Mouse (Mus musculus): ENCODE measurements around the gene Arhgap21. TPM values are rescaled to one million over a fixed set of nuclear protein-coding genes. Genes with fewer than 3 reads are reported as not detected.

Arhgap21 gene
- polyA plus RNA-seq, 1 experiment from 2014 or later = 9.7 TPM

DNA sequence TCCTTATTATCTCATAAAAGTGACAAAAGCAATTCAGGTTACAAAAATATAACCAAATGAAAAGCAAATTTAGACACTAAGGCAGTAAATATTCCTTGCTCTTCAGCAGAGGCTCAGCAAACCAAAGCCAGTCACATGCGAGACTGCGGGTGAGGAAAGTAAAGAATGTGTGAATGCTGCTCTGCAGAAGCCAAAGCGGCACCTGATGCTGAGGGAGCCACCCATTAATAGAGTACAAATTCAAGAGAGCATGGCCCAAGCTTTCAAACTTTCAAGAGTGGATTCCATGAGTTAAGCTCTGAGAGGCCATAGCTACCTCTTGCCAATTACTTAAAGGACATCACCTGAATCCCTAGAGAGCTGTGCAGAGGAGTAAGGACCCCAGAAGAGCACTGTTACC lies 61.4 kb downstream of the Arhgap21 start:
- Histone ChIP-seq H3K9me3 (no peaks in the 10 kb centered on the region), H3K36me3 (peaks cover 10% of the 10 kb centered on the region), H3K27ac (no peak overlapping the region), H3K4me3 (no peak overlapping the region), H3K4me1 (no peaks in the 10 kb centered on the region), H3K27me3 (no peaks in the 10 kb centered on the region), H3K4me2 (no peak overlapping the region), H3K9ac (no peak overlapping the region)
- ATAC-seq (ENCODE audit: insufficient number of reproducible peaks, insufficient read depth, low FRiP score, low TSS enrichment, low read depth) = no peak
- 94% methylated on average over 3 of the region's 3 CpGs for WGBS

DNA sequence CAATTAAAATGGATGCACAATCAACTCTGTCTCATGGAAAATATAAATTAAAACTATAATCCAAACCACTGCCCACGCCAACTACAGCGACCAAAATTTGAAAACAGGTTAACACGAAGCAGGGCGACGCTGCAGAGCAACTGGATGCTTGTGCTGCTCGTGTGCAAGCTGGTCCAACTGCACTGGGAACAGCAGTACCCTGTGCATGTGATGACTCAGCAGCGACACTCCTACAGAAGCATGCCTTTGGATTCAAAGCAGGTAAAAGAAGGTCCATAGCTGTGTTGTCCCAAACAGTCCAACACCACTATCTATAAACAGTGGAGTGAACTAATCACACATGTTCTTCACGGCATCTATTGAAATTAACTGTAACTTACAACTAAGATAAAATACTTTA lies 63.3 kb downstream of the Arhgap21 start:
- ATAC-seq (ENCODE audit: insufficient number of reproducible peaks, insufficient read depth, low FRiP score, low TSS enrichment, low read depth) = no peak

DNA sequence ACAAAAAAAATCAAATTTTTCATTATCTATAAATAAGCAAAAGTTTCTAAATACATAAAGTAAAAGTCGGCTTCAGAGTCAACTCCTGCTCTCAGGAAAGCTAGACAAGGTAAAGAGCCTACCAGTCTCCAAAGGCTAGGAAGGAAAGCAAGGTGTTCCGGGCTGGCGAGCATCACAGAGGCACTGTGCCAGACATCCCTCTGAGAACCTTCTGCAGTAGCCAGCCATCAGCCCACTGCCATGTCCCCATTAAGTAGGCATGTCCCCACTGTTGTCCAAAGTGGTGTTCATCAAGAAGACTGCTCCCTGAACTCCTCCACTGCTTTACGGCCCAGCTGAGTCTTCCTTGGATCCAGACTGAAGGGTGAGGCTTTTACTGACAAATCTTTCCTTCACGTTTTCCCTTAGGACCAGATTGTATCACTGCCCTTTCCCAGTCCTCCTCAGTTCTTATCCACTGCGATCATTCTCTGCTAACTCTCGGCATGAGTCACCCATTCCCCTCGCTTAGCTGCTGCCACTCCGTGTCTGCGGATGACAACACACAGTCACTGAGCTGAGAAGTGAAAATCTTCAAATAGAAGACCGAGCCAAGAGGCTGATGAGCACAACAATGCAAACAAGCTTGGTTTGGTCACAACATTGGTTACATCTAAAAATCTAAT lies 65.6 kb downstream of the Arhgap21 start:
- Histone ChIP-seq H3K36me3 (no peaks in the 10 kb centered on the region), H3K27me3 (no peaks in the 10 kb centered on the region), H3K27ac (no peak overlapping the region), H3K4me3 (no peak overlapping the region), H3K4me2 (no peak overlapping the region), H3K9me3 (no peaks in the 10 kb centered on the region), H3K4me1 (0 out of 2 replicates have a peak, but pooled peaks cover 3% of the 10 kb centered on the region), H3K9ac (no peak overlapping the region)
- WGBS = 90% methylated on average over 11 of the region's 11 CpGs
- no peak for ATAC-seq (ENCODE audit: insufficient number of reproducible peaks, insufficient read depth, low FRiP score, low TSS enrichment, low read depth)

More for the DNA sequence above, 63.3 kb downstream of the Arhgap21 start:
- no peak overlapping the region for H3K4me2 ChIP-seq
- peaks cover 1% of the 10 kb centered on the region; the same call in 1 of the 2 replicates for H3K36me3 ChIP-seq
- H3K27ac ChIP-seq = no peak overlapping the region
- H3K9ac ChIP-seq = no peak overlapping the region
- H3K4me3 ChIP-seq = no peak overlapping the region
- no peaks in the 10 kb centered on the region for H3K4me1 ChIP-seq
- no peaks in the 10 kb centered on the region for H3K27me3 ChIP-seq
- H3K9me3 ChIP-seq = no peaks in the 10 kb centered on the region
- WGBS = 93% methylated on average over 8 of the region's 8 CpGs

DNA sequence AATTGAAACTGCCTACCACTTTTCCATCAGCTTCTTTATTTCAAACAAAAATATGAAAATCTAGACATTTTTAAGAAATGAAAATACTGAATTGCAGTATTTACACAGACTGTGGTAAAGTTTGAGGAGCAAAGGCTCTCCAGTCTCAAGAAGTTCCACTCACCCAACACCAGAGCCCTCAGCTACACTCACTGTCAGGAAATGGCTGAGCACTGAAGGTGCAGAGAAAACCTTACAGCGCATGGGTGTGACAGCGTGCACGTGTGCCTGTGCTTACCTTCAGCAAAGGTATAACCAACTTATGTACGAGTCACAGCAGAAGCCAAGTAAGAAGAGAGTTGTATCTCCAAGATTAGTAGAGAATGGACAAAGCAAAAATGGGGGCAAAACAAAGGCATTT lies 66.8 kb downstream of the Arhgap21 start:
- 0 out of 2 replicates have a peak, but pooled peaks cover 3% of the 10 kb centered on the region for H3K4me1 ChIP-seq
- H3K4me3 ChIP-seq = no peak overlapping the region
- no peaks in the 10 kb centered on the region for H3K36me3 ChIP-seq
- no peaks in the 10 kb centered on the region for H3K9me3 ChIP-seq
- H3K27me3 ChIP-seq = no peaks in the 10 kb centered on the region
- WGBS = 97% methylated on average over 4 of the region's 4 CpGs
- H3K4me2 ChIP-seq = no peak overlapping the region
- ATAC-seq (ENCODE audit: insufficient number of reproducible peaks, insufficient read depth, low FRiP score, low TSS enrichment, low read depth) = no peak
- no peak overlapping the region for H3K9ac ChIP-seq
- no peak overlapping the region for H3K27ac ChIP-seq

GRCm38 (mm10) chr2:20899301-20899700 lies 69.4 kb downstream of the Arhgap21 start:
- no peak overlapping the region for H3K27ac ChIP-seq
- H3K4me3 ChIP-seq = no peak overlapping the region
- no peak overlapping the region for H3K4me2 ChIP-seq
- no peaks in the 10 kb centered on the region for H3K36me3 ChIP-seq
- no peak for ATAC-seq (ENCODE audit: insufficient number of reproducible peaks, insufficient read depth, low FRiP score, low TSS enrichment, low read depth)
- no peak overlapping the region for H3K9ac ChIP-seq
- H3K9me3 ChIP-seq = no peaks in the 10 kb centered on the region
- 0 out of 2 replicates have a peak, but pooled peaks cover 3% of the 10 kb centered on the region for H3K4me1 ChIP-seq
- no peaks in the 10 kb centered on the region for H3K27me3 ChIP-seq
- WGBS = 68% methylated on average over 9 of the region's 9 CpGs

DNA sequence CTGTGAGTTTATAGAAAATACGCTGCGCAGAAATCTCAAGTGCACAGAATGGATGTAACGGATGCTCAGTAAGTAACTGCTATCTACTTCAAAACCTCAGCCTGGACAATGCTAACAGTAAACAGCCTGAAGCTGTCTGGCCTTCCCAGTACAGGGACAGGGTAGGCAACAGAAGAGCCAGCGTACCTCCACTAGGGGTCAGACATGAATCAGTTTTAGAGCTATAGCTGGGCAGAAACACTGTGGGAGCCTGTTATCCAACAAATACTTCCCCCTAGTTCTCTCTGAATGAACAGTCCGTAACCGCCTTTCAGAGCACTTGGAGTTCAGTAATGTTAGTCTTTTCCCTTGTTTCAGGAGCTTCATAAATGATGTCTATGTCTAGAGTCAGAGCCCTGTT lies 70.0 kb downstream of the Arhgap21 start:
- H3K9ac ChIP-seq = no peak overlapping the region
- no peak overlapping the region for H3K4me3 ChIP-seq
- 45% methylated on average over 6 of the region's 6 CpGs for WGBS
- H3K27me3 ChIP-seq = no peaks in the 10 kb centered on the region
- no peaks in the 10 kb centered on the region for H3K36me3 ChIP-seq
- H3K4me1 ChIP-seq = 0 out of 2 replicates have a peak, but pooled peaks cover 3% of the 10 kb centered on the region
- H3K4me2 ChIP-seq = no peak overlapping the region
- no peak overlapping the region for H3K27ac ChIP-seq
- no peaks in the 10 kb centered on the region for H3K9me3 ChIP-seq
- ATAC-seq (ENCODE audit: insufficient number of reproducible peaks, insufficient read depth, low FRiP score, low TSS enrichment, low read depth) = peak; percentile 76; the same call in 1 of the 2 replicates

GRCm38 (mm10) chr2:20896446-20896845 lies 72.2 kb downstream of the Arhgap21 start:
- no peak overlapping the region for H3K27ac ChIP-seq
- H3K36me3 ChIP-seq = no peaks in the 10 kb centered on the region
- no peak overlapping the region for H3K9ac ChIP-seq
- no peak for ATAC-seq (ENCODE audit: insufficient number of reproducible peaks, insufficient read depth, low FRiP score, low TSS enrichment, low read depth)
- WGBS = 89% methylated on average over 5 of the region's 5 CpGs
- H3K4me3 ChIP-seq = no peak overlapping the region
- H3K27me3 ChIP-seq = no peaks in the 10 kb centered on the region
- H3K4me1 ChIP-seq = 0 out of 2 replicates have a peak, but pooled peaks cover 3% of the 10 kb centered on the region
- H3K9me3 ChIP-seq = no peaks in the 10 kb centered on the region
- H3K4me2 ChIP-seq = no peak overlapping the region

- Histone ChIP-seq H3K36me3 (no peaks in the 10 kb centered on the region), H3K4me3 (no peak overlapping the region), H3K9ac (no peak overlapping the region), H3K9me3 (no peaks in the 10 kb centered on the region), H3K27me3 (no peaks in the 10 kb centered on the region), H3K4me1 (0 out of 2 replicates have a peak, but pooled peaks cover 3% of the 10 kb centered on the region), H3K27ac (no peak overlapping the region), H3K4me2 (no peak overlapping the region)
- 52% methylated on average over 5 of the region's 5 CpGs for WGBS
- no peak for ATAC-seq (ENCODE audit: insufficient number of reproducible peaks, insufficient read depth, low FRiP score, low TSS enrichment, low read depth)
These were observed 74.5 kb downstream of the Arhgap21 start for GRCm38 (mm10) chr2:20894100-20894690.

- WGBS = 71% methylated on average over 3 of the region's 3 CpGs
- Histone ChIP-seq H3K27me3 (no peaks in the 10 kb centered on the region), H3K4me3 (no peak overlapping the region), H3K36me3 (0 out of 2 replicates have a peak, but pooled peaks cover 7% of the 10 kb centered on the region), H3K27ac (no peak overlapping the region), H3K9ac (no peak overlapping the region), H3K4me2 (no peak overlapping the region), H3K9me3 (no peaks in the 10 kb centered on the region), H3K4me1 (no peaks in the 10 kb centered on the region)
- ATAC-seq (ENCODE audit: insufficient number of reproducible peaks, insufficient read depth, low FRiP score, low TSS enrichment, low read depth) = no peak
These were observed 79.9 kb downstream of the Arhgap21 start for GRCm38 (mm10) chr2:20888751-20889150.

DNA sequence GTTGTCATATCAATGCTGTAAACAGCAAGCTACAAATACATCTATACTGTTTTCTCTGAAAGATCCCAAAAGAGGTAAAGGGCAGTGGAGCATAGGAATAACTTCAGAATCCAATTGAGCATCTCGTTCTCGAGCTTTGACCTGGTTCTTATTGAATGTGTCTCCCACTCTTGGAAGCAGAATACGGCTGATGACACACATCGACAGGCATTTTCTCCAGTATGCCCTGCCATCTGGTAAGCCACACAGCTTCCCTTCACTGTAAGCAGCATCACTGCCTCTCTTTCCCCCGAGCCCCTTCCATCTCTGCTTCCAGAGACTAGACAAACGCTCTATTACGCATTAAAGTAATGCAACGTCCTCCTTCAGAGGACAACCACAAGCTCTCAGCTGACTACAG lies 85.4 kb downstream of the Arhgap21 start:
- no peak overlapping the region for H3K9ac ChIP-seq
- no peak overlapping the region for H3K27ac ChIP-seq
- H3K4me3 ChIP-seq = no peak overlapping the region
- H3K27me3 ChIP-seq = no peaks in the 10 kb centered on the region
- no peaks in the 10 kb centered on the region for H3K9me3 ChIP-seq
- 81% methylated on average over 8 of the region's 8 CpGs for WGBS
- no peak overlapping the region for H3K4me2 ChIP-seq
- no peak for ATAC-seq (ENCODE audit: insufficient number of reproducible peaks, insufficient read depth, low FRiP score, low TSS enrichment, low read depth)
- H3K4me1 ChIP-seq = no peaks in the 10 kb centered on the region
- H3K36me3 ChIP-seq = peaks cover 40% of the 10 kb centered on the region

DNA sequence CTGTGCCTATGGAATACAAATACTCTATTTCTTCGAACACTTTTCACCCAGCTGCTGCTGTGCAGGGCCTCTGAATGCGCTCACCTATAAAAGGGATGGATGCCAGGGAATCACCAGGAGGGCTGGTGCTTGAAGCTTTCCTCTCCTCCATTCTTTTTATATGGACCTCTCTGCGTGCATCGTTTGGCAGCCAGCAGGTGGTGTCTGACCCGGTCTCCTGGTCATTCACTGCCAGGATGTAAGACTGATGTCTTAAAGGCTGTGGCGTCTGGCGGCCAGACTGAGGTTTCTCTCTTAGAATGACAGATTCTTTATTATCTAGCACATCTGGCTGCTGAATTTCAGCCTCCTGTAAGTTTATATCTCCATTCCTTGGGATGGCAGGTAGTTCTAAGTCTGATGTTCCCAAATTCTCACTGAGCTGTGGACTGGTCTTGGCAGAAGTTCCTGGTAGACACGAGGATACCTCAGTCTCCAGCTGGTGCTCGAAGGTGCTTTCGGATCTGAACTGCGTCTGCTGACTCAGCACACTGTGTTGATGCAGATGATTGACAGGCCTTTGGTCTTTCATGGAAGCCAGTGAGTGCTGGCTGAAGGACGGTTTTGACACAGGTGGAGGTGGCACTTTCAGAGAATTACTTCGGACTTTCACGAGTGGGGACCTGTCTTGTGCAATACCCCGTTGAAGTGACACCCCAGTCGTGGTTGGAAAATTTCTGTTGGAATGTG lies 88.6 kb downstream of the Arhgap21 start:
- Histone ChIP-seq H3K27me3 (no peaks in the 10 kb centered on the region), H3K36me3 (peaks cover 34% of the 10 kb centered on the region), H3K4me3 (no peak overlapping the region), H3K27ac (no peak overlapping the region), H3K4me2 (no peak overlapping the region), H3K4me1 (no peaks in the 10 kb centered on the region), H3K9me3 (no peaks in the 10 kb centered on the region), H3K9ac (no peak overlapping the region)
- no peak for ATAC-seq (ENCODE audit: insufficient number of reproducible peaks, insufficient read depth, low FRiP score, low TSS enrichment, low read depth)
- WGBS = 83% methylated on average over 16 of the region's 16 CpGs
